Mouse (Mus musculus) adrenal gland, postnatal 36 days (tissue): ENCODE data around the gene Lrrc25. TPM values are rescaled to one million over a fixed set of nuclear protein-coding genes. Genes with fewer than 3 reads are reported as not detected.

Source experiments
- DNase-seq, 2 experiments: peaks; one replicate each; pipeline ENCODE4 v3.0.0; 2021; ENCODE audit warnings: mixed read lengths in 1 of 2
- total RNA-seq, 2 experiments: library from RNA; stranded (reverse); gene quantifications; 2 replicates each; pipeline ENCODE4 v1.2.3; 2021

Lrrc25 gene
- total RNA-seq, 2 experiments from 2014 or later = 2.1 to 2.6 TPM

GRCm38 (mm10) chr8:70615281-70615680, 674 bp upstream of the Lrrc25 start:
- no peak for DNase-seq

- no peak for DNase-seq
These were observed 690 bp downstream of the Lrrc25 start for GRCm38 (mm10) chr8:70616645-70617044.

GRCm38 (mm10) chr8:70617985-70618384, 2.0 kb downstream of the Lrrc25 start:
- DNase-seq = no peak

- peak in 1 of 2 experiments; percentile 66 for DNase-seq
These were observed 3.0 kb downstream of the Lrrc25 start for GRCm38 (mm10) chr8:70618888-70619334.

GRCm38 (mm10) chr8:70622220-70622619, 6.3 kb downstream of the Lrrc25 start:
- DNase-seq = no peak

GRCm38 (mm10) chr8:70625104-70625503, 9.1 kb downstream of the Lrrc25 start:
- DNase-seq = peak; percentile 62 to 81

- no peak for DNase-seq
These were observed 11.1 kb downstream of the Lrrc25 start for GRCm38 (mm10) chr8:70627041-70627440.

GRCm38 (mm10) chr8:70628986-70629490, 13.1 kb downstream of the Lrrc25 start:
- DNase-seq = no peak

- DNase-seq = peak; percentile 87 to 91
These were observed 13.9 kb downstream of the Lrrc25 start for GRCm38 (mm10) chr8:70629574-70630531.

GRCm38 (mm10) chr8:70630532-70631381, 14.8 kb downstream of the Lrrc25 start:
- DNase-seq = peak; percentile 85 to 89

GRCm38 (mm10) chr8:70631436-70631835, 15.5 kb downstream of the Lrrc25 start:
- peak; percentile 60 to 65 for DNase-seq

GRCm38 (mm10) chr8:70632346-70632892, 16.5 kb downstream of the Lrrc25 start, which contains the start of gene Gdf15:
Gene Gdf15, minus strand, starts transcription at chr8:70632456.
- no peak for DNase-seq

- DNase-seq = peak; percentile 72 to 81
These were observed 18.1 kb downstream of the Lrrc25 start for GRCm38 (mm10) chr8:70634066-70634465.

GRCm38 (mm10) chr8:70635527-70635926, 19.6 kb downstream of the Lrrc25 start:
- DNase-seq = no peak

GRCm38 (mm10) chr8:70636838-70637237, 20.9 kb downstream of the Lrrc25 start:
- DNase-seq = no peak

GRCm38 (mm10) chr8:70638752-70639151, 22.8 kb downstream of the Lrrc25 start:
- DNase-seq = no peak

- no peak for DNase-seq
These were observed 27.1 kb downstream of the Lrrc25 start for GRCm38 (mm10) chr8:70643019-70643418.

GRCm38 (mm10) chr8:70644065-70644464, 28.1 kb downstream of the Lrrc25 start:
- DNase-seq = no peak

- DNase-seq = peak; percentile 75 to 80
These were observed 29.7 kb downstream of the Lrrc25 start for GRCm38 (mm10) chr8:70645501-70646224.

- DNase-seq = no peak
These were observed 30.4 kb downstream of the Lrrc25 start for GRCm38 (mm10) chr8:70646369-70646768.

- peak; percentile 68 to 80 for DNase-seq
These were observed 30.8 kb downstream of the Lrrc25 start for GRCm38 (mm10) chr8:70646775-70647174.
